Mouse (Mus musculus): ENCODE results near the gene Cass4. TPM values are rescaled to one million over a fixed set of nuclear protein-coding genes. Genes with fewer than 3 reads are reported as not detected.

Gene Cass4
- polyA plus RNA-seq, 1 experiment from 2014 or later: not detected

GRCm38 (mm10) chr2:172394052-172394392, 428 bp downstream of the Cass4 start:
- Histone ChIP-seq H3K4me2 (no peak overlapping the region), H3K27ac (no peak overlapping the region), H3K36me3 (ENCODE audit: poor library complexity, severe bottlenecking) (no peaks in the 10 kb centered on the region), H3K4me3 (no peak overlapping the region), H3K4me1 (no peaks in the 10 kb centered on the region), H3K9me3 (replicated peaks) (no peaks in the 10 kb centered on the region), H3K9ac (no peak overlapping the region), H3K27me3 (no peaks in the 10 kb centered on the region)
- no peak for ATAC-seq
- WGBS: 72% methylated on average over 2 of the region's 2 CpGs

GRCm38 (mm10) chr2:172394671-172395070, 1.1 kb downstream of the Cass4 start:
- H3K4me1 ChIP-seq: peaks cover 1% of the 10 kb centered on the region; the same call in 1 of the 2 replicates
- H3K4me2 ChIP-seq: no peak overlapping the region
- no peaks in the 10 kb centered on the region for H3K9me3 ChIP-seq (replicated peaks)
- no peaks in the 10 kb centered on the region for H3K27me3 ChIP-seq
- H3K27ac ChIP-seq: no peak overlapping the region
- WGBS: 73% methylated on average over 4 of the region's 4 CpGs
- no peak overlapping the region for H3K4me3 ChIP-seq
- H3K36me3 ChIP-seq (ENCODE audit: poor library complexity, severe bottlenecking): no peaks in the 10 kb centered on the region
- ATAC-seq: no peak
- no peak overlapping the region for H3K9ac ChIP-seq

- Histone ChIP-seq H3K27ac (no peak overlapping the region), H3K27me3 (no peaks in the 10 kb centered on the region), H3K4me3 (no peak overlapping the region), H3K4me2 (no peak overlapping the region), H3K4me1 (peaks cover 7% of the 10 kb centered on the region; the same call in 1 of the 2 replicates), H3K36me3 (ENCODE audit: poor library complexity, severe bottlenecking) (no peaks in the 10 kb centered on the region), H3K9ac (no peak overlapping the region), H3K9me3 (replicated peaks) (no peaks in the 10 kb centered on the region)
- 43% methylated on average over 9 of the region's 9 CpGs for WGBS
- ATAC-seq: no peak
Observed at GRCm38 (mm10) chr2:172395961-172396360, 2.4 kb downstream of the Cass4 start.

GRCm38 (mm10) chr2:172399901-172400300, 6.3 kb downstream of the Cass4 start:
- Histone ChIP-seq H3K27ac (no peak overlapping the region), H3K36me3 (ENCODE audit: poor library complexity, severe bottlenecking) (no peaks in the 10 kb centered on the region), H3K27me3 (no peaks in the 10 kb centered on the region), H3K4me2 (no peak overlapping the region), H3K4me1 (peaks cover 7% of the 10 kb centered on the region; the same call in 1 of the 2 replicates), H3K9ac (no peak overlapping the region), H3K9me3 (replicated peaks) (no peaks in the 10 kb centered on the region), H3K4me3 (no peak overlapping the region)
- WGBS: 35% methylated on average over 9 of the region's 9 CpGs
- no peak for ATAC-seq

GRCm38 (mm10) chr2:172401116-172401825, 7.7 kb downstream of the Cass4 start:
- no peak overlapping the region for H3K4me2 ChIP-seq
- peaks cover 7% of the 10 kb centered on the region; the same call in 1 of the 2 replicates for H3K4me1 ChIP-seq
- H3K36me3 ChIP-seq (ENCODE audit: poor library complexity, severe bottlenecking): no peaks in the 10 kb centered on the region
- H3K27ac ChIP-seq: no peak overlapping the region
- 79% methylated on average over 13 of the region's 13 CpGs for whole genome bisulfite sequencing
- H3K4me3 ChIP-seq: no peak overlapping the region
- no peaks in the 10 kb centered on the region for H3K9me3 ChIP-seq (replicated peaks)
- no peak for ATAC-seq
- H3K9ac ChIP-seq: no peak overlapping the region
- no peaks in the 10 kb centered on the region for H3K27me3 ChIP-seq

GRCm38 (mm10) chr2:172404239-172404638, 10.6 kb downstream of the Cass4 start:
- no peak for ATAC-seq
- Histone ChIP-seq H3K27ac (no peak overlapping the region), H3K9me3 (replicated peaks) (no peaks in the 10 kb centered on the region), H3K4me2 (no peak overlapping the region), H3K4me3 (no peak overlapping the region), H3K36me3 (ENCODE audit: poor library complexity, severe bottlenecking) (no peaks in the 10 kb centered on the region), H3K9ac (no peak overlapping the region), H3K27me3 (no peaks in the 10 kb centered on the region), H3K4me1 (peaks cover 7% of the 10 kb centered on the region; the same call in 1 of the 2 replicates)
- 64% methylated on average over 7 of the region's 7 CpGs for WGBS

GRCm38 (mm10) chr2:172405011-172405410, 11.4 kb downstream of the Cass4 start:
- no peaks in the 10 kb centered on the region for H3K36me3 ChIP-seq (ENCODE audit: poor library complexity, severe bottlenecking)
- H3K9me3 ChIP-seq (replicated peaks): no peaks in the 10 kb centered on the region
- H3K9ac ChIP-seq: no peak overlapping the region
- peaks cover 2% of the 10 kb centered on the region; the same call in 1 of the 2 replicates for H3K4me1 ChIP-seq
- WGBS: 73% methylated on average over 3 of the region's 3 CpGs
- H3K4me3 ChIP-seq: no peak overlapping the region
- H3K27ac ChIP-seq: no peak overlapping the region
- H3K4me2 ChIP-seq: no peak overlapping the region
- no peak for ATAC-seq
- no peaks in the 10 kb centered on the region for H3K27me3 ChIP-seq

- no peaks in the 10 kb centered on the region for H3K27me3 ChIP-seq
- no peak overlapping the region for H3K4me3 ChIP-seq
- 86% methylated on average over 4 of the region's 4 CpGs for WGBS
- H3K4me2 ChIP-seq: no peak overlapping the region
- H3K4me1 ChIP-seq: no peaks in the 10 kb centered on the region
- no peaks in the 10 kb centered on the region for H3K9me3 ChIP-seq (replicated peaks)
- H3K36me3 ChIP-seq (ENCODE audit: poor library complexity, severe bottlenecking): no peaks in the 10 kb centered on the region
- no peak for ATAC-seq
- no peak overlapping the region for H3K27ac ChIP-seq
- no peak overlapping the region for H3K9ac ChIP-seq
Observed at GRCm38 (mm10) chr2:172406173-172406572, 12.6 kb downstream of the Cass4 start.

GRCm38 (mm10) chr2:172407499-172407898, 13.9 kb downstream of the Cass4 start:
- Histone ChIP-seq H3K9ac (no peak overlapping the region), H3K4me3 (no peak overlapping the region), H3K36me3 (ENCODE audit: poor library complexity, severe bottlenecking) (no peaks in the 10 kb centered on the region), H3K9me3 (replicated peaks) (no peaks in the 10 kb centered on the region), H3K27me3 (no peaks in the 10 kb centered on the region), H3K27ac (no peak overlapping the region), H3K4me1 (no peaks in the 10 kb centered on the region), H3K4me2 (no peak overlapping the region)
- ATAC-seq: no peak
- 80% methylated on average over 2 of the region's 2 CpGs for WGBS

GRCm38 (mm10) chr2:172410686-172411085, 17.1 kb downstream of the Cass4 start:
- no peaks in the 10 kb centered on the region for H3K4me1 ChIP-seq
- H3K9ac ChIP-seq: no peak overlapping the region
- ATAC-seq: no peak
- no peak overlapping the region for H3K4me3 ChIP-seq
- H3K9me3 ChIP-seq (replicated peaks): no peaks in the 10 kb centered on the region
- no peak overlapping the region for H3K27ac ChIP-seq
- H3K4me2 ChIP-seq: no peak overlapping the region
- no peaks in the 10 kb centered on the region for H3K27me3 ChIP-seq
- WGBS: 86% methylated on average over 2 of the region's 2 CpGs
- no peaks in the 10 kb centered on the region for H3K36me3 ChIP-seq (ENCODE audit: poor library complexity, severe bottlenecking)

GRCm38 (mm10) chr2:172411091-172411490, 17.5 kb downstream of the Cass4 start:
- 86% methylated on average over 11 of the region's 11 CpGs for WGBS

GRCm38 (mm10) chr2:172412454-172412853, 18.9 kb downstream of the Cass4 start:
- no peak for ATAC-seq
- WGBS: 15% methylated on average over 9 of the region's 9 CpGs
- no peaks in the 10 kb centered on the region for H3K27me3 ChIP-seq
- no peaks in the 10 kb centered on the region for H3K36me3 ChIP-seq (ENCODE audit: poor library complexity, severe bottlenecking)
- no peak overlapping the region for H3K9ac ChIP-seq
- H3K27ac ChIP-seq: no peak overlapping the region
- no peaks in the 10 kb centered on the region for H3K9me3 ChIP-seq (replicated peaks)
- no peak overlapping the region for H3K4me3 ChIP-seq
- H3K4me1 ChIP-seq: no peaks in the 10 kb centered on the region
- H3K4me2 ChIP-seq: no peak overlapping the region

More at GRCm38 (mm10) chr2:172411091-172411490, 17.5 kb downstream of the Cass4 start:
- Histone ChIP-seq H3K4me2 (no peak overlapping the region), H3K9me3 (replicated peaks) (no peaks in the 10 kb centered on the region), H3K9ac (no peak overlapping the region), H3K4me3 (no peak overlapping the region), H3K36me3 (ENCODE audit: poor library complexity, severe bottlenecking) (no peaks in the 10 kb centered on the region), H3K4me1 (no peaks in the 10 kb centered on the region), H3K27me3 (no peaks in the 10 kb centered on the region), H3K27ac (no peak overlapping the region)
- no peak for ATAC-seq

GRCm38 (mm10) chr2:172413273-172413672, 19.7 kb downstream of the Cass4 start:
- Histone ChIP-seq H3K9me3 (replicated peaks) (no peaks in the 10 kb centered on the region), H3K27ac (no peak overlapping the region), H3K36me3 (ENCODE audit: poor library complexity, severe bottlenecking) (no peaks in the 10 kb centered on the region), H3K9ac (no peak overlapping the region), H3K4me1 (no peaks in the 10 kb centered on the region), H3K4me3 (no peak overlapping the region), H3K27me3 (no peaks in the 10 kb centered on the region), H3K4me2 (no peak overlapping the region)
- ATAC-seq: no peak
- WGBS: 34% methylated on average over 4 of the region's 4 CpGs
